Mouse (Mus musculus) layer of hippocampus, adult 2 months (tissue): ENCODE data around the gene Psmb5. TPM values are rescaled to one million over a fixed set of nuclear protein-coding genes. Genes with fewer than 3 reads are reported as not detected.

Experiments
- DNase-seq, 2 experiments: peaks; one replicate each; pipeline ENCODE4 v3.0.0; 2022; ENCODE audit warnings: low spot score in 2 of 2
- H3K27ac ChIP-seq: fragments of 200-600 bp; 2 replicates; pipeline ENCODE4 v1.8.1; 2022
- H3K4me3 ChIP-seq: fragments of 200-600 bp; 2 replicates; pipeline ENCODE4 v1.8.1; 2022; ENCODE audit warnings: mild to moderate bottlenecking
- CTCF ChIP-seq: fragments of 200-600 bp; conservative IDR thresholded peaks from 2 replicates; pipeline ENCODE4 v1.8.1; 2022; ENCODE audit warnings: antibody characterized with exemption, mild to moderate bottlenecking, moderate library complexity
- long read RNA-seq, 2 experiments: library from polyadenylated mRNA; stranded (forward); transcript quantifications; one replicate each; pipeline ENCODE4 v2.0.0; 2021; ENCODE audit warnings: borderline mapping rate in 2 of 2
- total RNA-seq, 2 experiments: library from RNA; stranded (reverse); gene quantifications; 2 replicates each; pipeline ENCODE4 v1.2.3; 2021

Gene Psmb5
- total RNA-seq, result 100 to 1,000 TPM; 199 to 218 TPM
- long read RNA-seq, experiment 1, transcript Psmb5-201 (3 exons, 899 nt), result major isoform, 98 of 102 reads
- long read RNA-seq, experiment 1, partial matches to known transcripts, result 1 of 102 reads
- long read RNA-seq, experiment 1, other reads (novel, unspliced or antisense), result 3 of 102 reads
- long read RNA-seq, experiment 2, transcript Psmb5-201 (3 exons, 899 nt), result major isoform, 189 of 200 reads
- long read RNA-seq, experiment 2, partial matches to known transcripts, result 4 of 200 reads
- long read RNA-seq, experiment 2, other reads (novel, unspliced or antisense), result 7 of 200 reads

GRCm38 (mm10) chr14:54617897-54618365, at the start of gene Psmb5:
Gene Psmb5 (minus strand): TSS chr14:54618022.
- TF ChIP-seq CTCF, result no peak
- H3K27ac ChIP-seq, result peak within 1 kb of the TSS; percentile 94
- peak within 1 kb of the TSS; percentile 80 for H3K4me3 ChIP-seq
- DNase-seq, result peak; percentile 80 to 87

DNA sequence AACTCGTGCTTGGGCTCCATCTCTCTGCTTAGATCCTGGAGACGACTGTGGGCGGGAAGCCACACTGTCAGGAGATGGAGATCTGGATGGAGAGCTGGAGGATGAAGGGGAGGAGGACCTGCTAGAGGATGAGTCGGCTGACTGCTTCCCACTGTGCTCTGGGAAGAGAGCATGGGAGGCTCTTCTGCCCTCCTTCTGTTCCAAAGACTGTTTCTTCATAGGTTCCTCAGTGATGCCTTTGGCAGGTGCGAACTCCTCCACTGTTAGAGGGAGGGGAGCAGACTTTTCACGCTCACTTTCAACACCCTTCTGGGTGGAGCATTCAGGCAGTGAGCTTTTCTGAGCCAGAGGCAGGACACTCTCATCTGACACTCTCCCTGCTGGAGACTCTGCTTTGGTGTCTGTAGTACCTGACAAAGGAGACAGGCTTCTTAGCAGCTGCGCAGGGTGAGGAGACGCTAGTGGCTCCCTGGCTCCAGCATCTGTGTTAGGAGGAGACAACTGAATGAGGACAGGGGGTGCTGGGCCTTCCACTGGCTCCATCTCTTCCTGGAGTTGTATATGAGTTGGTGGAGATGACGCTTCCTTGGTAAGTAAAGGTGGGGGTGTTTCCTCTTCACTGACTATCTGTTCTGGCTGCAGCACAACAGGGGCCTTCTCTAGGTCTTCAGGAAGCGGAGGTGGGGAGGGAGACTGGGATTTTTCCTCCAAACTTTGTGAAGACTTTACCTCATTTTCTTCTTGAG, 46.8 kb upstream of the Psmb5 start:
- no peak for TF ChIP-seq CTCF
- Histone ChIP-seq H3K27ac (peak overlapping the region; percentile 54), H3K4me3 (no peak overlapping the region)
- no peak for DNase-seq

DNA sequence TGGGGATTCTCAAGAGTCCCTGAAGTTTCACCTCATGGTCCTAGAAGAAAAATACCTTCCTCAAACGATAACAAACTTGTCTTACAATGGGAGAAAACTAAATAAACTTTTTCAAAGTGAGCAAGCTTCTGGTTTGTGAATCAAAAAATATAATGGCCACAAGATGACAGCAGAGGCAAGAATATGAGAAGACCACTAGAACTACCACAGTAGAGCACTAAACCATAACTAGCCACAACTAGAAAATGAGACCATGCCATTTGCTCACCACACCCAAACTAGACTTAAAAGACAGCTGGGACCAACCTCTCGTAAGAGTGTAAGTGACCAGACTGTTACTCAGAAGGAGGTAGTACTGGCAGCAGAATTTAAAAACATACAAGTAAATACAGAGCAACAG, 42.2 kb upstream of the Psmb5 start:
- Histone ChIP-seq H3K4me3 (no peak overlapping the region), H3K27ac (no peak overlapping the region)
- peak; percentile 75 for TF ChIP-seq CTCF
- no peak for DNase-seq

DNA sequence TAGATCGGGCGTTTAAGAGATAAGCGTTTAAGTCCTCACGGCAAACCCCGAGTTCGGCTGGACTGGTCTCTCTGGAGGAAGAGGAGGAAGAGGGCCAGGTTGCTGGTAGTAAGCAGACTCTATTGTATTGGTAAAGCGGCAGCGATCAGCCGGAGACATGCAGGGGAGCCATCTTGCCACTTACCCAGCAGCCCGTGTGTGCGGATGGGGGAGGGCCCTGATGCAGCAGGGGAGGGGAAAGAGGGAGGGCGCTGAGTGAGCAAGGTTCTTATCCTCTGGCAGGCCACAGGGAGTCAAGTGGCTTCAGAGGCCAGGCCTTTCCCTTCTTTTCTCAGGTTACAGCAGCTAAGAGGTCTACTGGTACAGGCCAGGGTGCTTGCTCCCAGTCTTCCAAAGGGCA, 35.7 kb upstream of the Psmb5 start:
- no peak for TF ChIP-seq CTCF
- DNase-seq, result peak; percentile 83 to 87
- H3K27ac ChIP-seq, result peak overlapping the region; percentile 94
- H3K4me3 ChIP-seq, result peak overlapping the region; percentile 86

DNA sequence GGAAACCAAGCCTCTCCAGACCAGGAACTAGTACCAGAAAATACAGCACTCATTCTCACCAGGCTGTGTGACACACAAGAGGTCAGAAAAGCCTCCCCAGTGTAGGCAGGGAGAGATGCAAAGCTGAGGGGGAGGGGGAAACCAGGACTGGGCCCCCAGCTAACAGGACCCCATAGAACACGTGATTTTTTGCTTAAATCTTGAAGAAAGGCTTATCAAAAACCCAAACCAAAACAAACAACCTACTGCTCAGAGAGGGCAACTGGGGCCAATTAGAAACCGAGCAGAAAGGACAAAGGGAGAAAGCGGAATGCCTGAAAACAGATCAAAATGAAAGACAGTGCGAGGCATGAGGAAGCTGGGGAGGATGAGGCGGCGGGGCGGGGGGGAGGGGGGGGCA, 35.0 kb upstream of the Psmb5 start:
- no peak for TF ChIP-seq CTCF
- H3K27ac ChIP-seq, result peak overlapping the region; percentile 94
- H3K4me3 ChIP-seq, result peak overlapping the region; percentile 86
- no peak for DNase-seq

DNA sequence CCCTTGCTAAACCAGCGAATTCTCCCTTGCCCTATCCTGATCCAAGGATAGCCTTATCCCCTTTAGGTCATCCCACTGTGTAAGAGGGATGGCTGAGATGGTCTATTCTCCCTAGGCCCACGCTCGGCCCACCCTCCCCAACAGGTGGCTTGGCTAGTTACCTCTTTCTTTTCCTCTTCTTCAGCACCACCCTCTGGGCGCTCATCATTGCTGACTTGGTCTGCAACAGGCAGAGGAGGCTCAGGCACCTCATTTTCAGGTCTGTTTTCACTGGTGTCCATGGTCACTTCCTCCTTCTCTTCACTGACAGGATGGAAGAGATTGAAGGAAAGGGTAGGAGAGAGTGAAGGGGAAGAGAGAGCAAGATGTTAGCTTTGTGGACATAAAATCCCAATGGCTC, 33.7 kb upstream of the Psmb5 start:
- no peak for TF ChIP-seq CTCF
- Histone ChIP-seq H3K4me3 (no peak overlapping the region), H3K27ac (no peak overlapping the region)
- no peak for DNase-seq

DNA sequence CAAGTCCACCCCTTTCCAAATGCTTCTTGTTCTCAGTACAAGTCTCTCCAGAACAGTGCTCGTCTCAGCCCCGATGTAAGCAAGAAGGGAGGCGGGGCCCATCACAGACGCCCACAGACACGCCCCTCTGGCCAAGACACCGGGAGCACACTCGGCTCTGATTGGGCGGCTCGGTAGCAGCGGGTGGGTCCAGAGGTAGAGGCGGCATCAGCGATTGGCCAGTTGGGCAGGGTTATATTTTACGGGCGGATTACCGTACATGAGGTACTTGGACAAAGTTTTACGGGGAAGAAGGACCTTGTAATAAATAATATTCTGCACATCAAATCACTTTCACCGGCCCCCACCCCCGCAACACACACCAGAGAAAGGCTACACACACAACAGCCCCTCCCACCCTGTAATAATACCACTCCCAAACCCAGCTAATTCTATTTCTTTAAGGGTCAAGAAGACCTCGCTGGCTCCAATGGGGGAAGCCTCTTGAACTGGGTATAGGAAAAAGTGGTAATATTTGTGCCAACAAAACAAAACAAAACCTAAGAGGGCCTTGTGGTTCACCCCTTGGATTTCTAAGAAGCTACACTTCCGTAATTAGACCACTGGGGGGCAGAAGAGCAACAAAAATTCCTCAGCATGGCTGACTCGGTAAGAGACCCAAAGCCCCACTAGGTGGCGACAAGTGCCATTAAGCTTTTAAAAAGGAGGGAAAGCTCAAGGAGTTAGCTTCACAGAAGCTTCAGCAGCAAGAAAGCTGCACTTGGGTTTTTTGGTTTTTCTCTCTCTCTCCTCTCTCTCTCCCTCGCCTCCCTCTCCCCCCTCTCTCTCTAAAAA, 33.0 kb upstream of the Psmb5 start:
- peak; percentile 96 for TF ChIP-seq CTCF
- H3K27ac ChIP-seq, result no peak overlapping the region
- no peak overlapping the region; the same call in 1 of the 2 replicates for H3K4me3 ChIP-seq
- peak; percentile 88 to 89 for DNase-seq

- no peak overlapping the region for H3K4me3 ChIP-seq
- no peak for TF ChIP-seq CTCF
- no peak for DNase-seq
- no peak overlapping the region; the same call in 1 of the 2 replicates for H3K27ac ChIP-seq
These were observed 30.1 kb upstream of the Psmb5 start for GRCm38 (mm10) chr14:54647900-54648299.

- TF ChIP-seq CTCF, result peak; percentile 79
- no peak for DNase-seq
- Histone ChIP-seq H3K27ac (no peak overlapping the region), H3K4me3 (no peak overlapping the region)
These were observed 29.2 kb upstream of the Psmb5 start for GRCm38 (mm10) chr14:54646898-54647636.

DNA sequence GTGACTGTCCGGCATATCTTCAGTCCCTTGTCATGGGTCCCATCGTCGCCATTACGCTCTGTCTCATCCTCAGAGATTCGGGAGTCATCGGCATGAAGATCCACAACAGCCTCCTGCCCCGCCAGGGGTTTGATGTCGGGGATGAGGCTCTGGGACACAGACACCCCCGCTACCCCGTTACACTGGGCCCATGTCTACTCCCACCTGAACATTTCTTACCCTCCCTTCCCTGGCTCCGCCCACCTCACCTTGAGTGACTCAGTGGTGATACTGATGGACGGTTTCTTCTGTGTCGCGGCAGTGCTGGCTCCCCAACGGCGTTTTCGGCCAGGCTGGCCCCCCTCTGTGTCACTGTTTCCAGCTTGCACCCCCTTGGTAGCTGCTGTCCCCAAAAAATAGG, 28.6 kb upstream of the Psmb5 start:
- no peak for TF ChIP-seq CTCF
- DNase-seq, result no peak
- H3K27ac ChIP-seq, result no peak overlapping the region
- H3K4me3 ChIP-seq, result no peak overlapping the region

GRCm38 (mm10) chr14:54644294-54644693, 26.5 kb upstream of the Psmb5 start:
- no peak overlapping the region for H3K27ac ChIP-seq
- no peak for TF ChIP-seq CTCF
- H3K4me3 ChIP-seq, result no peak overlapping the region
- DNase-seq, result no peak

DNA sequence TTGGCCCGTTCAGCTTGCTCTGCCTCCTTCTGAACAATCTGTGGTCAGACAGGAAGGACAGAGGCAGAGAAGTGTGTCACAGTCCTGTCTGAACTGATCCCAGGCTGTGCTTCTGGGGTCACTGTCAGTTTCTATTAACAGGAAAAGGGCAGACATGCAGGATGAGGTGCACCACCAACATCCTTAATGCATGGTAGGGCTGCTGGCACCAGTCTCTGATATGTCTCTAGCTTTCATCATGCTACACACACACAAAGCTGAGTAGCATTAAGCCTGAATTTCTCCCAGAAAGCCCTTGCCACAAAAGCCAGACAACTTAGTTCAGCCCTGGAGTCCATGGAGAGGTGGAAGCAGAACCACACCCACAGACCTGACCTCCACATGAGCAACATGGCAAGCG, 25.2 kb upstream of the Psmb5 start:
- H3K4me3 ChIP-seq, result no peak overlapping the region
- DNase-seq, result no peak
- no peak for TF ChIP-seq CTCF
- H3K27ac ChIP-seq, result no peak overlapping the region
